Mouse (Mus musculus): Measurements from ENCODE around the gene Rsrc2.
"Not testable (repeated sequence)": the region's sequence is repeated elsewhere in the genome, so short reads cannot be mapped to it uniquely, and the experiment has no call there.

GRCm38 (mm10) chr5:123766455-123766854 is 17.2 kb upstream of the Rsrc2 start:
- TF ChIP-seq GATA1 (IDR thresholded peaks at IDR 0.05; ENCODE audit: borderline replicate concordance, low read length); FLI1 (IDR thresholded peaks at IDR 0.05; ENCODE audit: low read length): not testable (repeated sequence)
